Mouse (Mus musculus): ENCODE measurements around the gene Wars. TPM values are rescaled to one million over a fixed set of nuclear protein-coding genes. Genes with fewer than 3 reads are reported as not detected.

The Wars gene
- polyA plus RNA-seq, 1 experiment from 2014 or later, result 70.7 TPM

- 95% methylated on average over 19 of the region's 19 CpGs for WGBS
- DNase-seq (ENCODE audit: low spot score) (no peak), ATAC-seq (ENCODE audit: low FRiP score, low TSS enrichment) (no peak; the same call in 1 of the 2 replicates)
- no peak overlapping the region for H3K4me2 ChIP-seq (replicated peaks; ENCODE audit: low read depth)
- no peaks in the 10 kb centered on the region for H3K36me3 ChIP-seq (ENCODE audit: control insufficient read depth, insufficient read depth, low read length)
- H3K9ac ChIP-seq (ENCODE audit: low read length), result no peak overlapping the region
- H3K27me3 ChIP-seq (ENCODE audit: control insufficient read depth, insufficient read depth, low read length), result no peaks in the 10 kb centered on the region
- H3K27ac ChIP-seq (replicated peaks), result no peak overlapping the region
- H3K4me3 ChIP-seq (ENCODE audit: low read depth, low read length), result no peak overlapping the region
- no peak for TF ChIP-seq CTCF (IDR thresholded peaks at IDR 0.05; ENCODE audit: low read depth)
- TF ChIP-seq EP300 (optimal IDR thresholded peaks at IDR 0.05), result no peak
- H3K4me1 ChIP-seq (replicated peaks; ENCODE audit: control insufficient read depth, insufficient read depth), result no peaks in the 10 kb centered on the region
- no peaks in the 10 kb centered on the region for H3K9me3 ChIP-seq (ENCODE audit: control insufficient read depth, low read length)
Observed at GRCm38 (mm10) chr12:108826282-108826957, 67.6 kb downstream of the Wars start.

- WGBS, result 76% methylated on average over 13 of the region's 13 CpGs
- H3K4me3 ChIP-seq (ENCODE audit: low read depth, low read length), result no peak overlapping the region
- H3K4me2 ChIP-seq (replicated peaks; ENCODE audit: low read depth), result no peak overlapping the region
- peaks cover 2% of the 10 kb centered on the region; the same call in 1 of the 2 replicates for H3K36me3 ChIP-seq (ENCODE audit: control insufficient read depth, insufficient read depth, low read length)
- H3K4me1 ChIP-seq (replicated peaks; ENCODE audit: control insufficient read depth, insufficient read depth), result no peaks in the 10 kb centered on the region
- no peak overlapping the region for H3K9ac ChIP-seq (ENCODE audit: low read length)
- H3K9me3 ChIP-seq (ENCODE audit: control insufficient read depth, low read length), result no peaks in the 10 kb centered on the region
- ATAC-seq (ENCODE audit: low FRiP score, low TSS enrichment) (no peak), DNase-seq (ENCODE audit: low spot score) (no peak)
- H3K27me3 ChIP-seq (ENCODE audit: control insufficient read depth, insufficient read depth, low read length), result no peaks in the 10 kb centered on the region
- TF ChIP-seq CTCF (IDR thresholded peaks at IDR 0.05; ENCODE audit: low read depth) (no peak), EP300 (optimal IDR thresholded peaks at IDR 0.05) (no peak)
- no peak overlapping the region for H3K27ac ChIP-seq (replicated peaks)
Observed at GRCm38 (mm10) chr12:108825561-108826224, 68.3 kb downstream of the Wars start.

GRCm38 (mm10) chr12:108824225-108824874, 69.6 kb downstream of the Wars start:
- no peak overlapping the region for H3K27ac ChIP-seq (replicated peaks)
- H3K4me3 ChIP-seq (ENCODE audit: low read depth, low read length), result no peak overlapping the region
- no peak overlapping the region for H3K9ac ChIP-seq (ENCODE audit: low read length)
- H3K9me3 ChIP-seq (ENCODE audit: control insufficient read depth, low read length), result no peaks in the 10 kb centered on the region
- peaks cover 2% of the 10 kb centered on the region; the same call in 1 of the 2 replicates for H3K36me3 ChIP-seq (ENCODE audit: control insufficient read depth, insufficient read depth, low read length)
- no peaks in the 10 kb centered on the region for H3K27me3 ChIP-seq (ENCODE audit: control insufficient read depth, insufficient read depth, low read length)
- no peaks in the 10 kb centered on the region for H3K4me1 ChIP-seq (replicated peaks; ENCODE audit: control insufficient read depth, insufficient read depth)
- ATAC-seq (ENCODE audit: low FRiP score, low TSS enrichment) (no peak), DNase-seq (ENCODE audit: low spot score) (no peak)
- no peak overlapping the region for H3K4me2 ChIP-seq (replicated peaks; ENCODE audit: low read depth)
- no peak for TF ChIP-seq CTCF (IDR thresholded peaks at IDR 0.05; ENCODE audit: low read depth)
- no peak for TF ChIP-seq EP300 (optimal IDR thresholded peaks at IDR 0.05)
- WGBS, result 65% methylated on average over 15 of the region's 15 CpGs

GRCm38 (mm10) chr12:108823036-108823435, 70.9 kb downstream of the Wars start:
- 54% methylated on average over 8 of the region's 8 CpGs for WGBS
- DNase-seq (ENCODE audit: low spot score), result no peak

GRCm38 (mm10) chr12:108820461-108820860, 73.5 kb downstream of the Wars start:
- Histone ChIP-seq H3K27ac (replicated peaks) (no peak overlapping the region), H3K4me2 (replicated peaks; ENCODE audit: low read depth) (no peak overlapping the region), H3K9ac (ENCODE audit: low read length) (no peak overlapping the region), H3K4me1 (replicated peaks; ENCODE audit: control insufficient read depth, insufficient read depth) (no peaks in the 10 kb centered on the region), H3K9me3 (ENCODE audit: control insufficient read depth, low read length) (no peaks in the 10 kb centered on the region), H3K4me3 (ENCODE audit: low read depth, low read length) (no peak overlapping the region), H3K36me3 (ENCODE audit: control insufficient read depth, insufficient read depth, low read length) (peaks cover 7% of the 10 kb centered on the region; the same call in 1 of the 2 replicates), H3K27me3 (ENCODE audit: control insufficient read depth, insufficient read depth, low read length) (no peaks in the 10 kb centered on the region)
- 91% methylated on average over 4 of the region's 4 CpGs for WGBS
- DNase-seq (ENCODE audit: low spot score) (no peak), ATAC-seq (ENCODE audit: low FRiP score, low TSS enrichment) (no peak)
- no peak for TF ChIP-seq CTCF (IDR thresholded peaks at IDR 0.05; ENCODE audit: low read depth)
- TF ChIP-seq EP300 (optimal IDR thresholded peaks at IDR 0.05), result no peak

More at GRCm38 (mm10) chr12:108823036-108823435, 70.9 kb downstream of the Wars start:
- Histone ChIP-seq H3K27ac (replicated peaks) (no peak overlapping the region), H3K36me3 (ENCODE audit: control insufficient read depth, insufficient read depth, low read length) (peaks cover 2% of the 10 kb centered on the region; the same call in 1 of the 2 replicates), H3K9me3 (ENCODE audit: control insufficient read depth, low read length) (no peaks in the 10 kb centered on the region), H3K9ac (ENCODE audit: low read length) (no peak overlapping the region), H3K27me3 (ENCODE audit: control insufficient read depth, insufficient read depth, low read length) (no peaks in the 10 kb centered on the region), H3K4me2 (replicated peaks; ENCODE audit: low read depth) (no peak overlapping the region), H3K4me3 (ENCODE audit: low read depth, low read length) (no peak overlapping the region), H3K4me1 (replicated peaks; ENCODE audit: control insufficient read depth, insufficient read depth) (no peaks in the 10 kb centered on the region)
- TF ChIP-seq CTCF (IDR thresholded peaks at IDR 0.05; ENCODE audit: low read depth), result no peak
- TF ChIP-seq EP300 (optimal IDR thresholded peaks at IDR 0.05), result no peak
- ATAC-seq (ENCODE audit: low FRiP score, low TSS enrichment), result no peak
